Mouse (Mus musculus) heart, postnatal 25 days (tissue): Measurements from ENCODE around the gene Trpc1. TPM values are rescaled to one million over a fixed set of nuclear protein-coding genes. Genes with fewer than 3 reads are reported as not detected.

Source experiments
- DNase-seq: peaks from one replicate; pipeline ENCODE4 v3.0.0; 2022; ENCODE audit warnings: low spot score
- intact Hi-C: fragments of 180-260 bp; cut with DNase I; formaldehyde crosslinking; loops from one replicate; pipeline ENCODE4 v1.15.1; 2025
- total RNA-seq, 2 experiments: library from RNA; stranded (reverse); gene quantifications; 2 replicates each; pipeline ENCODE4 v1.2.3; 2021

Gene Trpc1
- total RNA-seq, 2 experiments from 2014 or later: 6.7 to 7.2 TPM

DNA sequence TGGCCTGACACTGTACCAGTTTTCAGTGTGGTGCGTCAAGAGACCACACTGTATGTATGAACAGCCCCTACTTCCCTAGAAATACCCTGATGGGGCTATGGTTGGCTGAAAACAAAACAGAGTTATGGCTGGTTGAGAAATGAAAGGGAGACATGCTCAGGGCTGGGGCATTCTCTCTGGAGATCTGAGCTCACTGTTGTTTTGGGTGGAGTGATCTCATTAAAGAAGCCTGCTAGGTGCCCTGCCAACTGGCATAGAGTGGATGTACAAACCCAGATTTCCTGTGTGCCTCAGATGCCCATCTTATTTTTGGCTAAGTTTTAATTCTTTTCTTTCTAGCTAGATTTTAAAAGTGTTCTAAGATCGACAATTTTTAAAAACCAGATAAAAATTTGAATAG lies 92.2 kb downstream of the Trpc1 start:
- no peak for DNase-seq
- intact Hi-C loops: no loop called here

Other genes with a start within 250 kb of the Trpc1 start
- gene U2surp, start 238.4 kb downstream of the Trpc1 start, total RNA-seq: 10 to 100 TPM; 27.8 to 32.2 TPM
- gene Paqr9, start 190.7 kb downstream of the Trpc1 start, total RNA-seq: 10 to 100 TPM; 41.1 to 43.4 TPM
- 10 to 100 TPM; 29.1 to 33.7 TPM for gene Pcolce2, start 112.8 kb downstream of the Trpc1 start, total RNA-seq
- under 1 TPM; 0.29 to 0.36 TPM for gene Pls1, start 94.9 kb upstream of the Trpc1 start, total RNA-seq
- 1 to 10 TPM; 7.0 to 7.2 TPM for gene Atr, start 107.2 kb upstream of the Trpc1 start, total RNA-seq
- 10 to 100 TPM; 14.8 to 19.1 TPM for gene Xrn1, start 204.4 kb upstream of the Trpc1 start, total RNA-seq